Mouse (Mus musculus) bone marrow, adult 2 months (tissue): ENCODE data around the gene Pakap.

Experiments used
- CTCF ChIP-seq: fragments of 200-500 bp; IDR thresholded peaks from 2 replicates; pipeline ENCODE4 v1.5.1; 2011; ENCODE audit warnings: low read length, control low read depth; ENCODE audit not compliant: control insufficient read depth, insufficient read depth
- POLR2A ChIP-seq: fragments of 200-500 bp; IDR thresholded peaks from 2 replicates; pipeline ENCODE4 v1.6.1; 2011; ENCODE audit warnings: low read depth, mild to moderate bottlenecking, control low read depth, low read length, borderline replicate concordance; ENCODE audit not compliant: control insufficient read depth

- TF ChIP-seq POLR2A, result no peak
- TF ChIP-seq CTCF, result no peak
Measured at GRCm38 (mm10) chr4:57940631-57941030, 372.7 kb downstream of the Pakap start.
